Mouse (Mus musculus): ENCODE measurements around the gene Psmb2. TPM values are rescaled to one million over a fixed set of nuclear protein-coding genes. Genes with fewer than 3 reads are reported as not detected.

The Psmb2 gene
- polyA plus RNA-seq, 1 experiment, result 258 TPM

GRCm38 (mm10) chr4:126753268-126754230 is 76.1 kb downstream of the Psmb2 start, which contains the start of the genes Ncdn and AU040320:
Gene Ncdn, minus strand, starts transcription at chr4:126753438.
Gene AU040320, plus strand, starts transcription at chr4:126753544.
- no peak for DNase-seq (ENCODE audit: low read depth)

- no peak for DNase-seq (ENCODE audit: low read depth)
Observed at GRCm38 (mm10) chr4:126754231-126754611, 76.8 kb downstream of the Psmb2 start.

- DNase-seq (ENCODE audit: low read depth), result no peak
Observed at GRCm38 (mm10) chr4:126754736-126755374, 77.4 kb downstream of the Psmb2 start.

- no peak for DNase-seq (ENCODE audit: low read depth)
Observed at GRCm38 (mm10) chr4:126756766-126757165, 79.3 kb downstream of the Psmb2 start.

- no peak for DNase-seq (ENCODE audit: low read depth)
Observed at GRCm38 (mm10) chr4:126758299-126758698, 80.9 kb downstream of the Psmb2 start.

Other genes starting within 250 kb of the Psmb2 start
- gene Ago3, start 248.1 kb upstream of the Psmb2 start, polyA plus RNA-seq (2012; rRNA removed), result 9.0 and 13.5 TPM in 2 replicates
- gene Ago1, start 209.0 kb upstream of the Psmb2 start, polyA plus RNA-seq (2012; rRNA removed), result 15.4 and 20.8 TPM in 2 replicates
- 1.5 and 1.6 TPM in 2 replicates for gene Ago4, start 144.2 kb upstream of the Psmb2 start, polyA plus RNA-seq (2012; rRNA removed)
- gene Clspn, start 120.7 kb upstream of the Psmb2 start, polyA plus RNA-seq (2012; rRNA removed), result 0.24 and 0.47 TPM in 2 replicates
- 20.4 and 21.3 TPM in 2 replicates for gene 5730409E04Rik, start 67.8 kb upstream of the Psmb2 start, polyA plus RNA-seq (2012; rRNA removed)
- gene Tfap2e, start 58.6 kb downstream of the Psmb2 start, polyA plus RNA-seq (2012; rRNA removed), result not detected in 2 replicates
- gene Ncdn, start 75.8 kb downstream of the Psmb2 start, polyA plus RNA-seq (2012; rRNA removed), result 30.2 and 38.2 TPM in 2 replicates
- gene AU040320, start 75.9 kb downstream of the Psmb2 start, polyA plus RNA-seq (2012; rRNA removed), result 39.6 and 55.8 TPM in 2 replicates